ENCODE assay signal across 14 mouse cellular contexts in genomic region chr13:63475356-63475755, GRCm38 (mm10).
"Had no signal": no experiment of that assay in that cellular context is flagged by ENCODE, and none has a peak within 500 bp of the region (broad histone marks: within the 10 kb centered on the region; RNA-seq: fewer than 3 reads in every experiment).

No protein-coding gene starts in this region.

- H3K4me1 ChIP-seq: liver, embryonic 15.5 days; neural tube, embryonic 15.5 days had no signal

- H3K27me3 ChIP-seq: limb, embryonic 13.5 days; liver, embryonic 15.5 days; lung, embryonic 15.5 days; neural tube, embryonic 15.5 days had no signal

- H3K36me3 ChIP-seq: limb, embryonic 13.5 days; liver, embryonic 15.5 days; lung, embryonic 15.5 days; midbrain, embryonic 10.5 days; neural tube, embryonic 15.5 days had no signal

- H3K9ac ChIP-seq: limb, embryonic 13.5 days; liver, embryonic 15.5 days; lung, embryonic 15.5 days; neural tube, embryonic 15.5 days had no signal

- H3K27ac ChIP-seq: kidney, postnatal 0 days; limb, embryonic 13.5 days; liver, embryonic 15.5 days; lung, embryonic 15.5 days; midbrain, embryonic 10.5 days; neural tube, embryonic 15.5 days; stomach, postnatal 0 days had no signal

- DNase-seq: kidney, adult 11 months; left cerebral cortex, postnatal 4 days; midbrain, embryonic 14.5 days; right cerebral cortex, adult 18-20 months; right cerebral cortex, postnatal 25 days had no signal

- H3K4me2 ChIP-seq: limb, embryonic 13.5 days; liver, embryonic 11.5 days; liver, embryonic 15.5 days; lung, embryonic 15.5 days; neural tube, embryonic 15.5 days had no signal

- H3K4me3 ChIP-seq: limb, embryonic 13.5 days; liver, embryonic 15.5 days; lung, embryonic 15.5 days; midbrain, embryonic 10.5 days; myocyte; neural tube, embryonic 15.5 days had no signal

- H3K9me3 ChIP-seq: limb, embryonic 13.5 days; liver, embryonic 15.5 days; lung, embryonic 15.5 days; neural tube, embryonic 15.5 days had no signal
